Mouse (Mus musculus): ENCODE measurements around the gene Sele.

The Sele gene

GRCm38 (mm10) chr1:164072001-164072400 lies 24.0 kb downstream of the Sele start:
- in situ Hi-C loops (cut with MseI, MboI), result no loop called here

- in situ Hi-C loops (cut with MseI, MboI), result no loop called here
Observed at GRCm38 (mm10) chr1:164073091-164073490, 25.1 kb downstream of the Sele start.

- in situ Hi-C loops (cut with MseI, MboI), result no loop called here
Observed at GRCm38 (mm10) chr1:164073803-164074202, 25.8 kb downstream of the Sele start.

- in situ Hi-C loops (cut with MseI, MboI), result no loop called here
Observed at GRCm38 (mm10) chr1:164074606-164075140, 26.6 kb downstream of the Sele start.

- in situ Hi-C loops (cut with MseI, MboI), result no loop called here
Observed at GRCm38 (mm10) chr1:164075416-164075815, 27.4 kb downstream of the Sele start.

- in situ Hi-C loops (cut with MseI, MboI), result no loop called here
Observed at GRCm38 (mm10) chr1:164076441-164076840, 28.4 kb downstream of the Sele start.

DNA sequence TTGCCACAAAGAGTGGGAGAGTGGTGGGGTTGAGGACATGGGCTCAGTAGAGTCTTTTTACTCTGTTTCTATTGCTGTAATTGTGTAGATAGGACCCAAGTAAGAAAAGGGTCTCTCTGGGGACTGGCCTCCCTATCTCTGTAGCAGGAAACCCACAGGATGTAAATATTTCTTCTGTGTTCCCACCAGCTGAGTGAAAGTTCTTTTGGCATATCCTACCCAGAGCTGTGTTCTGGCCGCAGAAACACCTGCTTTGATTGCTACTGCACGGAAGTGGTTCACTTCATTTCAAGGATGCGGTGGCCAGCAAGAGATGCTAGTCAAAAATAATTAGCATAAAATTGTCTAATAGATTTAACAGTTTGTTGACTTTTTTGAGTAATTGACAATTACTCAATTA lies 29.0 kb downstream of the Sele start:
- in situ Hi-C loops (cut with MseI, MboI), result no loop called here

- in situ Hi-C loops (cut with MseI, MboI), result no loop called here
Observed at GRCm38 (mm10) chr1:164078323-164078741, 30.3 kb downstream of the Sele start.

DNA sequence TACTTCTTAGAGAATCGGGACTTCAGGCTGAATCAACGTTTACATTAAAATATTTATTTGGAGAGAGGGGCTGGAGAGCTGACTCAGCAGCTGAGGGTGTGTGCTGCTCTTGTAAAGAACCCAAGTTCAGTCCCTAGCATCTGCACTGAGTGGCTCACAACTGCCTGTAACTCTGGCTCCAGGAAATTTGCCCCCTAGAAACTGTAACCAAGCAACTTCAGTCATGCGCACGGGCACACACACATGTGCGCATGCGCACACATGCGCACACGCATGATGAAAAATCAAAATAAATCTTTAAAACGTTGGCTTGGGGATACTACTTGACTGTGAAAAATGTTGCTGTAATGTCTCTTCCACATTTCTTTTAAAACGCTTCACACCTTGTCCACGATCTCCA lies 31.1 kb downstream of the Sele start:
- in situ Hi-C loops (cut with MseI, MboI), result no loop called here

DNA sequence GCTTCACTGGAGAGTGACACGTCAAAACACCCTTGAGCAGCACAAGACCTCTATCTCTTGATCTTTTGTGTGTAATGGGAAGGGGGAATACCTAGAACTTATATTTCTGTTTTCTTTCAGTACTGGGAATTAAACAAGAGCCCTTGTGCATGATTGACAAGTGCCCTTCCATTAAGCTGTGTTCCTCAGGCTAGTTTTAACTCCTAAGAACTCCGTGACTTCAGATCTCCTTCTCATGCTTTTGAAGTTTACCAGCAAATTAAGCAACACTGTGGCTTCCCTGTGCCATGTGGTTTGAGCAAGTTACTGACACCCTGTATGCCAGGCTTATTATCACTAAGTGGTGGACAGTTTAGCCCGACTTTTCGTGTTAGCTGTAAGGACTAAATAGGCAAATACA lies 35.0 kb downstream of the Sele start:
- in situ Hi-C loops (cut with MseI, MboI), result no loop called here

- in situ Hi-C loops (cut with MseI, MboI), result no loop called here
Observed at GRCm38 (mm10) chr1:164086797-164087196, 38.8 kb downstream of the Sele start.

DNA sequence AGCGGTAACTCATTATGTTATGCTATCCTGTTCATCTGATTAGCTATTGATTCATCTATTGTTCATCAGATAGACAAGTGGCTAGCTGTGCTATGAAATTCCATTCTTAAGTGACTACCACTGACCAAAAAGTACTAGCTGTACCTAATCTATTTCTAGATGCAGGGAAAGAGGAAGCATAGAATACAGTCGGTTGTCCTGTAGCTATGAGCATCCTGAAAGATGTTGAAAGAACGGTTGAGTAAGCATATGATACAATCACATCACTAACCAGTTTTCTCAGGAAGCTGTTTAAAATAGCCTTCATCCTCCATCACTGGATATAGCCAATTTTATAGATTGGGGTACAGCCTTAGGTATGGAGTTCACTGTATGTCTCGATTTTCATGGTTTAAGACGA lies 39.8 kb downstream of the Sele start:
- in situ Hi-C loops (cut with MseI, MboI), result no loop called here

- in situ Hi-C loops (cut with MseI, MboI), result no loop called here
Observed at GRCm38 (mm10) chr1:164096780-164097179, 48.7 kb downstream of the Sele start.

DNA sequence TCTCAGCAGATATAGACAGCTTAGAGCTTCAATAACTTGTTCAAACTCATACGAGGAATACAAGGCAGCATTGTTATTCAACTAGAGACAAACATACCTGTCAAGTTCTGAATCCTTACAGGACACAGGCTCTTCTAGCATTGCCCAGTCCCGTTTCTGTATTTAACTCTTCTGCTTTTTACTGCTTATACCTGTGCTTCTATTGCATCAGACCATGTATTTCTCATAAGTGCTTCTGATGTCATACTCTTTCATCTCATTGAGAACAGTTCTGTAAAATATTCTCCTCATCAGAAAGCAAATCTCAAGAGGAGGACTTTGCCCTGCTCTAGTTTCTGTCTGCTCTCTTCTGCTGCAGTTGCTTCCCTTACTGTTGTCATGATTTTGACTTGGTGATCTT lies 49.9 kb downstream of the Sele start:
- in situ Hi-C loops (cut with MseI, MboI), result no loop called here

- in situ Hi-C loops (cut with MseI, MboI), result no loop called here
Observed at GRCm38 (mm10) chr1:164098372-164098771, 50.3 kb downstream of the Sele start.
